Mouse (Mus musculus) frontal cortex, adult (tissue): ENCODE data around the gene Fam171a2.
"Not testable (repeated sequence)": the region's sequence is repeated elsewhere in the genome, so short reads cannot be mapped to it uniquely, and the experiment has no call there.

Experiments used
- ATAC-seq: cut with Nextera tagmentation; 2 replicates; pipeline ENCODE4 v1.9.2; 2017; ENCODE audit warnings: mild to moderate bottlenecking, moderate library complexity, mixed read lengths; ENCODE audit not compliant: low TSS enrichment

Fam171a2 gene

GRCm38 (mm10) chr11:102411061-102411460 is 36.4 kb downstream of the Fam171a2 start:
- no peak for ATAC-seq

- not testable (repeated sequence) for ATAC-seq
These were observed 37.1 kb downstream of the Fam171a2 start for GRCm38 (mm10) chr11:102410345-102410744.

DNA sequence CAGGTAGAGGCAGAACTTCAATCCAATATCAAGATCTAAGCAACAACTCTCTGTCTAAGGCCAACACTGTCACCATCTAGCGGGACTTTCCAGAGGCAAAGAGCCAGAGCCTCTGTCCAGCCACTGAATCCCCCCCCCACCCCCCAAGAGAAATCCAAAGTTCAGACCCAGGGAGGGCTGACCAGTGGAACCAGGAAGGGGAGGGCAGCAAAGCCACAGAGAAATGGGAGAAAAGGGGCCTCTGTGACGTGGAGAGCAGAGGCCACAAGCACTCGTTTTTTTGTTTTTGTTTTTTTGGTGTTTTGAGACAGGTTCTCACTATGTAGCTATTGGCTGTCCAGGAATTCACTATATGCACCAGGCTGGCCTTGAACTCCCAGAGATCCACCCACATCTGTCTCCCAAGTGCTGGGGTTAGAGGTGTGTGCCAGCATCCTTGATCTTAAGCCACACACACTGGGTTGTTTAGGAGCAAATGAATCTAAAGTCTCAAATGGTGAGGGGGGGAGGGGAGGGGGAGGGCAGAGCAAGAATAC is 37.6 kb downstream of the Fam171a2 start:
- ATAC-seq = no peak

DNA sequence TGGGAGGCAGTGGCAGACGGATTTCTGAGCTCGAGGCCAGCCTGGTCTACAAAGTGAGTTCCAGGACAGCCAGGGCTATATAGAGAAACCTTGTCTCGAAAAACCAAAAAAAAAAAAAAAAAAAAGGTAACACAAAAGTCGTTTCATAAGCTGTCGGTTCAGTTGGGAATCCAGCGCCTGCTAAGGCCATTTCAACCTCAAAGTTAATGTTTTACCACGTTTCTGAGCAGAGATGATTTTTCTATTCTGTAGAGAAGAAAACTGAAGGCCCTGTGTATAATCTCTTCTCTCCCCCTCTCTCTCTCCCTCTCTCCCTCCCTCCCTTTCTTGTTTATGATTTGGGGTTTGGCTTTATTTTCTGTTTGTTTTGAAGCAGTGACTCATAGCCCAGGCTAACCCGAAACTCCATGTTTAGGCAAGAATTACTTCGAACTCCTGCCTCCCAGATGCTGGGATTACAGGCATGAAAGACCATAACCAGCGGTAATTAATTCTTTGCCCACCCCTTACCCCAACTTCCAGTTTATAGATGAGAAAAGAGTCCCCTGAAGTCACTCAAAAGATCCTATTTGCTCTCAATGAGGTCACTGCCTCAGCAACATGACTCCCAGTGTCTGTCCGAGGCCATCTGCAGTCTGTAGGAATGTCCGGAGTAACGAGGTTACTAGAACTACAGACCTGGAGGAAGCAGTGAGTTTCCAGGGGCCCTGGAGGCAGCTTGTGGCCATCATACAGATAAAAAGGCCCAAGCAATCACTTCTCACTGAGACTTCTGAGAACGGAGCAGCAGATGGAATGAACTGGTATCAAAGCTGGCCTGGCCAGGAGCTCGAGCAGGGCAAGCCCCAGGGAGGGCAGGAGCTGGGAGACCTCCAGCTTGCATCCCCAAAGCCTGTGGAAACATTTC is 38.3 kb downstream of the Fam171a2 start:
- no peak for ATAC-seq

GRCm38 (mm10) chr11:102408344-102408876 is 39.1 kb downstream of the Fam171a2 start:
- peak; percentile 83 for ATAC-seq

DNA sequence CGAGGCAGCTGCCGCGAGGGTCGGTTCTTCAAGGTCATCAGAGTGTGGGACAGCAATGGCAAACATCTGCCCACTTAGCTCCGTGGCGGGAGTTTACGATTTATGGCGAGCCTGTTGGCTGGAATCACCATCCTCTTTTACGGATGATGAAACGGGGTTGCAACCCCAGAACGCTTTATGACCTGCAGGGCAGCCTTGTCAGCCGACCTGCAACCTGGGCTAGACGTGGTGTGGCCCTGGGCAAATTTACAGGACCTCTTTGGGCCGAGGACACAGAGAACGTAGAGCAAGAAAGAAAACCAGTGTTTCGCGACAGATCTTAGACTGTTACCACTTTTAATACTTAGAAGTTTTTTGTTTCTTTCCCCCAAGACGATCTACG is 39.7 kb downstream of the Fam171a2 start, which contains the start of gene Slc25a39:
Slc25a39 (minus strand) TSS at position 113 of the 382 bp plus-strand sequence.
- no peak for ATAC-seq

DNA sequence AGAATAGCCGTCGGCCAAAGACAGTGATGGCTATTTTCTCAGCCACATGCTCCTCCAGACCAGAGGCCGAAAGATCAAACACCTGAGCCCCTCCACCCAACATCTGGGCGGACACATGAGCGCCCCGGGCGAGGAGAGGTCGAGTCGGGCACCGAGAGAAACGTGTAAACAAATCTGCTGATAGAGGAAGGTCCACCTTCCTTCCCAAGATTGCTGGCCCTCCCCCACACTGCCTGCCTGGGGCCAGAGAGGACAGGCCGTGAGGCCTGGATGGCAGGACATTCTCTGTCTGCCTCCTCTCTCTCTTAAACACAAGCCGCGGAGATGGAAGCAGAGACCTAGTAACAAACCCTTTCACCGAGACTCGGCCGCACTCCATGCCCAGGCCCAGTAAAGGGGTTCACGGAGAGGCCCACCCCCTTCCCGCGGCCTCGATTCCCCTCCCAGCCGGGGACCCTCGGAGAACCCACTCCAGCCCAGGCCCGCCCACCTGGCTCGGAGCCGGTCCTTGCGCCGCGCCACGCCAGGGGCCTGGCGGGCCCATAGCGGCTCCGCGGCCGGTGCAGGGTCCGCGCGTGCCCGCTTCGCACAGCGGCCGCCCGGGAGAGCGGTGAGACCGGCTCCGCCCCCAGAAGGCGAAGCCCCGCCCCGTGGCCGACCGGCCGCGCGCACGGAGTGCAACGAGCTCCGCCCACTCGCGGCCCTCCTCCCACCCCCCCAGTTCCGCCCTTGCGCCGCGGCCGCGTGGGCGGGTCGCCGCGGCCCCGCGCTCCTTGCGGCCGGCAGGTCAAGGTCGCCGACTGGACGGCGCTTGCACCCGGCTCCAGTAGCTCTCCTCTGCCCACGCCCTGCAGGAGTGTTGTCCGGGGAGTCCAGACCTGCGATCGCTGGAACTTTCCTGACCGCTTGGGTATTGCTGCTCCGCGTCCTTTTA is 40.3 kb downstream of the Fam171a2 start:
- ATAC-seq = peak; percentile 54; the same call in 1 of the 2 replicates

DNA sequence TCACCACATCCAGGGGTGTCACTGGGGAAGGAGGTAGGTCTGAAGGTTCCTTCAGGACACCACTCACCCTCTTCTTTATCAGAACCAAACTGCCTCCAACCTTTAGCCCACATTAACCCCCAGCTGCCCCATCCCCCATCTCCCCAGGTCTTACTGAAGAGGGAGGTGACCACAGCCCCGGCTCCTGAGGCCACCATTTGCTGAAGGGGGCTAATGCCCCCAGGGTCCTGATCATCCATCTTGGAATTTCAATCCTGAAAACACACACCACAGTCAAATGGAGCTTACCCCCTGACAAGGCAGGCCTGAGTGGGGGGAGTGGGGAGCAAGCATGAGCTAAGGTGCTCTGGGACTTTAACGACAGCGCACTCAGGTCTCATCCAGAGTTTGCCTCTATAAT is 41.1 kb downstream of the Fam171a2 start:
- no peak for ATAC-seq

DNA sequence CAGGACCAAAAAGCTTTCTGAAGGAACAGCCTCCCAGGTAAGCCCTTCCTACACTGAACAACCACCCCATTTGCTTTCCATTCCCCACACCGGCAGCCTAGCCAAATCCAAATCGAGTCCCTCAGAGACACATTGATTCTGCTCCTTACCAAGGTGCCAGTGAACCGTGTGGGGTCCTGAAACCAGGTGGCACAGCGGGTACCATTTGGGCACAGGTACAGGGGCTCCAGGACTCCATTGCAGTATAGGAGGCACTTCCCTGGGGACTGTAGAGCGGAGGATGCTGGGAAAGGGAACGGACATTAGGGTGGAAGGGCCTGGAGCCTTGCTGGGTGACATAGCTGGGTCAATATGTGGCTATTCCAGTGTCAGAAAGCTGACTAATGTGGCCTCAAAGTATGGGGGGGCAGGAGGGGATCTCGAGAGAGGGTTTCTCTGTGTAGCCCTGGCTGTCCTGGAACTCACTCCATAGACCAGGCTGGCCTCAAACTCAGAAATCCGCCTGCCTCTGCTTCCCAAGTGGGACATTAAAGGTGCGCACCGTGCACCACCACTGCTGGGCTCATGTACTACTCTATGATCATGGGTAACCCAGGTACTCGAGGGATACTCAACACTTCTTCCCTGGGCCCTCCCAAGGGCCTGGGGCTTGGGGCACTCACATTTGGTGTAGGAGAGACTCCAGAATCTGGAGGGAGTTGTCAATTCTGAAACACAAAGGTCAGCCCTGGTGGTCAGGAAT is 41.8 kb downstream of the Fam171a2 start:
- ATAC-seq = no peak

DNA sequence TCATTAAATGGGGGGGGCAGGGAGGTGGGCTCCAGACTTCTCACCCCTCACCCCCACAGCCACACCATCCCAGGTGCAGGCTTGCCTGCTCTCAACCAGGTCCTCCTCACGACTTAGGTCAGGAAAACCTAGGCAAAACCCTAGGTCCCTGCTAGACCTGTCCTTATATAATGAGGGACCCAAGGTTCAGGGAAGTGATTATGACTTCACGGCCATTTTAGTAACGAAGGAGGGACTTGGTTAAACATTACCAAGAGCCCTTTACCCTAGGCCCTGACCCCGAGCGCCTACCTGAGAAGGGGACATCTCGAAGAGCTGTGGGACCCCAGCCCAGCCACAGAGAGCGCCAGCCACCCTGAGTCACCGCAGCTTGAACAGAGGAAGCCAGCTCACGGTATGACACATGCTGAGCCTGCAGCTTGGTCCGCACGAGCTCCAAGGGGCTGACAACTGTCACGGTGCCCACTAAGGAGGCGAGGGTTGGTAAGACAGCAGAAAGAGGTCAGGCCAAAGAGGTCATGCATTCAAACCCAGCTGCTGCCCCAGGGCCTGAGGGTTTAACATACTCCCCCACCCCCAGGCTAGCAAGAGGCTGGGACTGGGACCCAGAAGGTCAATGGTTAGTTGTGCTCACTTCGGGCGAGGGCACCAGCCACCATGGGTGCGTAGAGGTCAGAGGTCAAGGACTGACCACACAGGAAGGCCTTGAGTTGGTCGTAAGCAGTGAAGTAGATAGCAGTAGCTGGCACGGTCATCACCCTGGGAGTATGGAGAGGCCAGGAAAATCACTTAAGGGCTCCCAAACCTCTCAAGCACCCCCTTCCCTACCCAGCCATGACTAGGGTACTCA is 43.1 kb downstream of the Fam171a2 start:
- ATAC-seq = no peak

- no peak for ATAC-seq
These were observed 43.8 kb downstream of the Fam171a2 start for GRCm38 (mm10) chr11:102403657-102404056.

GRCm38 (mm10) chr11:102401898-102402500 is 45.5 kb downstream of the Fam171a2 start:
- no peak for ATAC-seq

DNA sequence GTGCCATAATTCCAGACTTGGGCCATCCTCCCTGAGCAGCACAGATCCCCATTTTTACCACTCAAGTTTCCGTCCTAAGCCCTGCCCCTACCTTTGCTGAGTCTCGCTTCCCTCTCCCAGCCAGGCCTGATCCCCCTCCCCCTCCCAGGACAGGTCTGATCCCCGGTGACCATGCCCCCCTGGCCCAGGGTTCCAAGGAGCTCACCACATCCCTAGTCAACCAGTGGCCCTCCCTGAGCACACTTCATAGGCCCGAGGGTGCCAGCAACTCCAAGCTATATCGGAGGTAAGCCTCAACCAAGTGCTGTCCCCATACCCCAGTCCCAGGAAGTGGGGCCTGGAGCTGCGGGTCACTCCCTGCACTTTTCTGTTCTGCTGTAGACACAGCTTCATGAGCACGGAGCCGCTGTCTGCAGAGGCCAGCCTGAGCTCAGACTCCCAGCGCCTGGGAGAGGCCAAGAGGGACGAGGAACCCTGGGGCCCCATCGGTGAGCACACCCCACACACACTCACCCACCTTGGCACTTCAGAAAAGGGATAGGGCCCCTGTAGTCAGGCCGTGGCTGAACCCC is 46.9 kb downstream of the Fam171a2 start:
- ATAC-seq = no peak

DNA sequence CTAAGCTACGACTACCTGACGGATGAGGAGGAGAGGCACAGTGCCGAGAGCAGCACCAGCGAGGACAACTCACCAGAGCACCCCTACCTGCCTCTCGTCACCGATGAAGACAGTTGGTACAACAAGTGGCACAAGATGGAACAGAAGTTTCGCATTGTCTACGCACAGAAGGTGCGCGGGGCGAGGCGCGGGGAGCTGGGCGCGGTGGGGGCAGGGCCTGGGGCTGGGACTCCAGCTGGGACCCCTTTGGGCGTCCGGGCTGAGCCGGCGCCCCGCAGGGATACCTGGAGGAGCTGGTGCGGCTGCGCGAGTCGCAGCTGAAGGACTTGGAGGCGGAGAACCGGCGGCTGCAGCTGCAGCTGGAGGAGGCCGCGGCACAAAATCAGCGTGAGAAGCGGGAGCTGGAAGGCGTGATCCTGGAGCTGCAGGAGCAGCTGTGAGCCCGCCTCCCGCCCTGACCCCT is 47.8 kb downstream of the Fam171a2 start:
- ATAC-seq = no peak

DNA sequence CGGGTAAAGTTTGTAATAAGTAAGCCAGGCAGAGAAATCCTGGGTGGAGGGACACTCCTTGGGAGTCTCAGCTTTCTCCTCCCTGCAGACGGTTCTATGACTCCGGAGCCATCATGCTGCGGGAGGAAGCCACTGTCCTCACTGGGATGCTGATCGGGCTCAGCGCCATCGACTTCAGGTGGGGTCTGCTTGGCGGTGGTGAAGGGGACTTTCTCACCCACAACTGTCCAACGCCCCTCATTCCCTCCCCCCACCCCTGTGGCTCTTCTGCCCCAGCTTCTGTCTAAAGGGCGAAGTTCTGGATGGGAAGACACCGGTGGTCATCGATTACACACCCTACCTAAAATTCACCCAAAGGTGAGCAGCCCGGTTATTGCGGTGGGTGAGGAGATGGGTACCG is 48.4 kb downstream of the Fam171a2 start:
- no peak for ATAC-seq

DNA sequence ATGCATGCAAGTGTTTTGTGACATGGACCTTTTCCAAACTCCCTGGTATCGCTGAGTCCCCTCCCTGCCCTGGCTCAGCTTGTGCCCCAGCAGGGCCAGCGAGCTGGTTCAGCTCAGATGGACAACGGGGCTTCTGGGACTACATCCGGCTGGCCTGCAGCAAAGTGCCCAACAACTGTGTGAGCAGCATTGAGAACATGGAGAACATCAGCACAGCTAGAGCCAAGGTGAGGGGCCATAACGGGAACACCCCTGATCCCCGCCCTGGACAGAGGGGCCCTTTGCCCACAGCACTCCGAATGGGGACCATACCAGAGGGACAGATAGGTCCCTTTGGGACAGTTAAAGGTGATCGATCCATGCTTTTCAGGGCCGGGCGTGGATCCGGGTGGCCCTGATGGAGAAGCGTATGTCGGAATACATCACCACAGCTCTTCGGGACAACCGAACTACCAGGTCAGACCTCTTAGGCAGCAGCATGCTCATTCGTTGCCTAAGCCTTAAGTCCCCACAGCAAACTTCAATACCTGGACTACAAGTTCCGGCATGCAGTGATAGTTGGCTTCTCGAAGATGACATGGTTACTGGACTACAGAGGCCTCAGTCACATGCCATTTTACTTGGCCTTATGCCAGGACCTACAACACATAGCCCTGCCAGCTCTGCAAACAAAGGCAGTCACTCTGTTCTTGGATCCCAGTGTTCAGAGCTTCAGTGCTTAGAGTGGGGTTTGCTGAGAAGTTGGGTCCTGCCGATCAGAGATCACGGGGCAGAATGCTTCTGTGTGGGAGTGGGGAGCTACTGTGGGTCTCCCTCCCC is 49.3 kb downstream of the Fam171a2 start:
- no peak for ATAC-seq

- ATAC-seq = peak; percentile 31; the same call in 1 of the 2 replicates
These were observed 50.8 kb downstream of the Fam171a2 start for GRCm38 (mm10) chr11:102396671-102397141.

GRCm38 (mm10) chr11:102396263-102396662 is 51.2 kb downstream of the Fam171a2 start:
- ATAC-seq = no peak
